Mouse (Mus musculus) mesoderm, embryonic 11.5 days (tissue): ENCODE measurements around the gene Esx1.

Experiments used
- DNase-seq: peaks from one replicate; pipeline ENCODE4 v3.0.0-alpha.2; 2012; ENCODE audit warnings: low read depth, low spot score

Esx1 gene

DNA sequence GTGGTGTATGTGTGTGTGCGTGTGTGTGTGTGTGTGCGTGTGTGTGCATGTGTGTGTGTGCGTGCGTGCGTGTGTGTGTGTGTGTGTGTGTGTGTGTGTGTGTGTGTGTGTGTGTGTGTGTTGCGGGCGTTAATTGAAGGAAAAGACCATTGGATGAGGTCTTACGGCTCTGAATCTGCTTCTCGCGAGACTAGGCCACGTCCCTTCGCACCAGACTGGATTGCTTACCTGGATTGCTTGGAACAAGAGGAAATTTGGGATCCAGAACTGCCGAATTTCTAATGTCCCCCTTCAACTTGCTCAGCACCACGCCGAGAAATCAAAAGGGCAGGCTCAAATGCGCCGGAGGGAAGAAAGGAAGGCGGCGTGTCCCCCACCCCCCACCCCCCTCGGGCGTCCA is at the start of gene Esx1:
Esx1 (minus strand) TSS at position 366 of the 400 bp plus-strand sequence.
- DNase-seq: no peak

DNA sequence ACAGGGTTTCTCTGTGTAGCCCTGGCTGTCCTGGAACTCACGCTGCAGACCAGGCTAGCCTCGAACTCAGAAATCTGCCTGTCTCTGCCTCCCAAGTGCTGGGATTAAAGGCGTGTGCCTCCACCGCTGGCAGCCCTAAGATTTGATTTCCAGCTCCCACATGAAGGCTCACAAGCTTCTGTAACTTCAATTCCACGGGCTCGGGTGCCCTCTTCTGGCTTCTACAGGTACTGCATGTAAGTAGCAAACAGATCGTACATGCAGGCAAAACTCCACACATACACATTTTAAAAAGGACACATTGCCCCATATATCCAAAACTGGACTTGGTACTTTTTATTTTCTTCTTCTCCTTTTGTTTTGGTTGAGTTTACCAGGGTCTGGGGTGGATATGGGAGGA is 48.1 kb upstream of the Esx1 start:
- DNase-seq: peak; percentile 15

- no peak for DNase-seq
These were observed 45.8 kb upstream of the Esx1 start for GRCm38 (mm10) chrX:137167658-137168057.

- DNase-seq: no peak
These were observed 43.7 kb upstream of the Esx1 start for GRCm38 (mm10) chrX:137165621-137166020.

GRCm38 (mm10) chrX:137162700-137163099 is 40.8 kb upstream of the Esx1 start:
- DNase-seq: no peak

DNA sequence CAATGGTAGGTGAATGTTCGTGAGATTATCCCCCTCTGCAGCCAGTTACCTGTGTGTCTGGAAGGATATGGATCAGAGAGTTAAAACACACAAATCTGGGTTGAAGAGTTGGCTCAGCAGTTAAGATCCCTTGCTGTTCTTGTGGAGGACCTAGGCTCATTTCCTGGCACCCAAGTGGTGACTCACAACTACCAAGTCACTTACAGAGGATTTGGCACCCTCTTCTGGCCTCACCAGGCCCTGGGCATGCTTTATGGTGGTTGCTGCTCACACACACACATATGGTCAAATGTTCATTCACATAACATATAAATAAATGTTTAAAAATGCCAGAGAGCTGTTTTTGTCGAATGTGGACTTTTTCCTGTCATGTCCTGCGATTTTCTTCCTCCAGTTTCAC is 39.1 kb upstream of the Esx1 start:
- no peak for DNase-seq

DNA sequence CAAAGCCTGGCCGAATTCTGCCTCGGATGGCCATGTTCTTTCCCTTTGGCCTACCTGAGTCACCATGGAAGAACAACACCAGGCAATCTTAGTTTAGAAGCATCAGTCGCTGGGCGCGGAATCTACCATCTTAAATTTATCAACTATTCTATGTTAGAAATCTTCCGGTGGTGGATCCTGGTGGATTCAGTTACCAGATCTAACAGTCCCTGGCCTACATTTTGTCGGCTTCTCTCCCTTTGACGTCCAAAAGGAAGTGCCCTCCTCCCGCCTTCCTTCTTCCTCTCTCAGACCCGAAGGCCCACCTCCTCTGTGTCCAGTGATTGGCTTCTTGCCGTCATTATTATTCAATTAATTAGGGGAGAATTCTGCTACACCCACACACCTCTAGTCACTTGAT is 27.2 kb upstream of the Esx1 start:
- DNase-seq: no peak

DNA sequence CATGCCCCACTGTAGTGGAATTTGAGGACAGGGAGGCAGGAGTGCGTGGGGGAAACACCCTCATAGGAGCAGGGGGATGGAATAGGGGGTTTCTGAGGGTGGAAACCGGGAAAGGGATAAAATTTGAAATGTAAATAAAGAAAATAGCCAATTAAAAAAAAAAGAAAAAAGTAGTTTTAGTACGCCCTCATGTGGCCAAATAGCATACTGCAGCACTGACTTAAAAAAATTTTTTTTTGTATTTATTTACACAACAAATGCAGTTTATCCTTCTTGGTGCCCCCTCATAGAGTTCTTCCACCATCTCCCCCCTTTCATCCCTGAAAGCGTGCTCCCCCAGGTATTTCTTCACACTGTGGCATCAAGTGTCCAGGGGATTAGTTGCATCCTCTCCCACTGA is 22.8 kb upstream of the Esx1 start:
- DNase-seq: no peak

GRCm38 (mm10) chrX:137143726-137144125 is 21.8 kb upstream of the Esx1 start:
- DNase-seq: no peak

GRCm38 (mm10) chrX:137142546-137142945 is 20.7 kb upstream of the Esx1 start:
- no peak for DNase-seq

- DNase-seq: peak; percentile 73
These were observed 19.8 kb upstream of the Esx1 start for GRCm38 (mm10) chrX:137141669-137142068.

GRCm38 (mm10) chrX:137127542-137127941 is 5.7 kb upstream of the Esx1 start:
- no peak for DNase-seq

GRCm38 (mm10) chrX:137119675-137120423 is 2.0 kb downstream of the Esx1 start:
- no peak for DNase-seq

GRCm38 (mm10) chrX:137118097-137118746 is 3.7 kb downstream of the Esx1 start:
- peak; percentile 73 for DNase-seq

- DNase-seq: no peak
These were observed 15.4 kb downstream of the Esx1 start for GRCm38 (mm10) chrX:137106498-137106897.

DNA sequence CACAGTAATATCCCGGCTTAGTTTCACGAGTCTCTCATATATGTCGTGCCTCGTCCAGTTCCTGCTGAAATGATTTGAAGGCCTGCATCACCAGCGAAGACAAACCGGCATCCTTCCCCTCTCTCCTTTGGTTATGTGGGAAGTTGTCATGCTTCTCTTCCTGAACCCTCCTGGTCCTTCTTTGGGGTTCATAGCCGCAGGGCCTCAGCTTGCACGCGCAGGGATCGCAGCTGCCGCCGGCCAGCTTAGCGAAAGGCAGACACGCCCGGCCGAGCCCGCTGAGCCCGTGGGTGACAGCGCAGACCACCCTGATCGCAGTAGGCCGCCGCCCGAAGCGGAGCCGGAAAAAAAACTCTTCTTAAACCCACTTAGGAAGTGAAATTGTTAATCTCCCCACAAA is 17.4 kb downstream of the Esx1 start:
- DNase-seq: no peak
